Mouse (Mus musculus) subcutaneous adipose tissue, adult 2 months (tissue): Measurements from ENCODE around the gene Mpig6b. TPM values are rescaled to one million over a fixed set of nuclear protein-coding genes. Genes with fewer than 3 reads are reported as not detected.

ENCODE experiments used
- polyA plus RNA-seq: library from polyadenylated mRNA; depleted of rRNA; stranded (reverse); fragments of >200 nt; gene quantifications from 2 replicates; pipeline ENCODE4 v1.2.3, GENCODE M21; 2012; ENCODE audit warnings: low replicate concordance; rRNA removed

Mpig6b gene
- polyA plus RNA-seq = 0.09 and 0.21 TPM in 2 replicates

DNA sequence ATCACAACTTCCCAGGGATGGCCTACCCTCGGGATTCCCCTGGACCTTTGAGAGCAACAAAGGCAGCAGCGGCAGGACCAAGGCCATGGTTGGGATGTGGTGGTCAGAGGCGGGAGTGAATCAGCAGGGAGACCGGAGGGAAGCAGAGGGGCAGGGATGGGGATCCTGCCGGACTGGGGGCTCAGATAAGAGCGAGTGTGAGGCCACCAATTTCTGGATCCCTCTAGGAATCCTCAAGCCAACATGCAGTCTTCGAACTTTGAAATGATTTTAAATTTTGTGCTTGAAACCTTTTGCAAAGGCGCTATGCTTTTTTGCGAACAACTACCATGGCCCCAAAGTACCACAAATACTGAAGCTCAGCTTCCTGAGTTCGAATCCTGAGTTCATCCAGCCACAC, at the start of gene Mpig6b:
Gene Mpig6b, minus strand, starts transcription at position 101 of the 400 bp plus-strand sequence.

DNA sequence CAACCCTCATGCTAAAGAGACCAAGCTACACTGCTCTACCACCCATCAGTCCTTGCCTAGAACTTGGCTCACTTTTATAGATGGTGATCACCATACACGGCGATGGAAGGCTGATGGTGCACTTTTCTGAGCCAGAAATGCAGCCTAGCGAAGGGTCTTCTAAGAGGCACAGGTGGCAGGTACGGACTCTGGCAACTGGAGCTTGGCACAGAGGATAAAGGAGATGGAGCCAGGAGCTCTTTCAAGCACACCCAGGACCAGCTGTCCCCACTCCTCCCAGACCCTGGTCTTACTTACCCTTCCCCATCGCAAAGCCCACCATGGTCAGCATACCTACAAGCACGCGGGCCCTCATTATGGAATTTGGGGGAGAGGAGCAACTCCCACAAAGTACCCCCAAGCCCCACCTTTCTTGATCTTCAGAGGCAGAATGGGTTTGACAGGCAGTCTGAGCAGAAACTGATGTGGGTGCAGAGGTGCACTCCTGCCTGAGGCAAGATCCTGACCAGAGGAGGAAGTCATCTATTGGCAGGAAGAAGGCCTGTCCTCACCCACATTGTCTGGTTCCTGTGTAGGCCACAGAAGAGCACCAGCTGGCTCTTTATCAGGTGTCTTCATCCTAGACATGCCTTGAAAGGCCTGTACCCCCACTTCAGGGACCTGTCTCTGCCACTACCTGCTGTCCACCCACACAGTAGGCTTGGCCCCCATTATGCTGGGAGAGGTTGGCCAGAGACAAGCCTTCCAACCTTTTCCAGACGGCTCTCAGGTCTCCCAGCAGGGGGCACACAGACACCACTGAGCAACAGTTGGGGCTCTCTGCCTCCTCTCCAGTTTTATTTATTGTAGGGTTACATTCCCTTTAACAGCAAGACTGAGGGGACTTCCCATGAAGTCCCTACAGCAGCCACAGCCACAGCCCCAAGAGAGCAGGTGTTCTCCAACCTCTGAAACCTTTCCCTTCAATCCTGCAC, 49.3 kb upstream of the Mpig6b start, which contains the start of gene Ly6g5b:
Gene Ly6g5b, minus strand, starts transcription at position 383 of the 974 bp plus-strand sequence.

DNA sequence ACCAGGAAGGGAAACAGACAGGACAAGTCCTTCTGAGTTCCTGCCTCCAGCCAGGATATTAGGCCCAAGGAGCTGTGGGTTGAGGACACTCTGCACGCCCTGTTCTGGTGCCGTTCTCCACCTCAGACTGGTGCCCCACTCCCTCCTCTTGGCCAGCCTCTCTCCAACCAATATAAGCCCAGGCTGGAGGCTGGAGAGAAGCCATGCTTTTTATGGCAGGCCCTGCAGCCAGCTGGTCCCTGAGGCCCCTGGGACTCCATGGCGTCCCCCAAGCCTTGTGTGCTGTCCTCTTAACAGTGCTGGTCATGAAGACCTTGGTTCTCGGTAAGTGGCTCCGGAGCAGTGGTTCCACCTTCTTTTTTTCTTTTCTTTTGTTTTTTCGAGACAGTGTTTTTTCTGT, 42.1 kb upstream of the Mpig6b start, which contains the start of gene Ly6g5c:
Gene Ly6g5c, plus strand, starts transcription at position 183 of the 400 bp plus-strand sequence.

DNA sequence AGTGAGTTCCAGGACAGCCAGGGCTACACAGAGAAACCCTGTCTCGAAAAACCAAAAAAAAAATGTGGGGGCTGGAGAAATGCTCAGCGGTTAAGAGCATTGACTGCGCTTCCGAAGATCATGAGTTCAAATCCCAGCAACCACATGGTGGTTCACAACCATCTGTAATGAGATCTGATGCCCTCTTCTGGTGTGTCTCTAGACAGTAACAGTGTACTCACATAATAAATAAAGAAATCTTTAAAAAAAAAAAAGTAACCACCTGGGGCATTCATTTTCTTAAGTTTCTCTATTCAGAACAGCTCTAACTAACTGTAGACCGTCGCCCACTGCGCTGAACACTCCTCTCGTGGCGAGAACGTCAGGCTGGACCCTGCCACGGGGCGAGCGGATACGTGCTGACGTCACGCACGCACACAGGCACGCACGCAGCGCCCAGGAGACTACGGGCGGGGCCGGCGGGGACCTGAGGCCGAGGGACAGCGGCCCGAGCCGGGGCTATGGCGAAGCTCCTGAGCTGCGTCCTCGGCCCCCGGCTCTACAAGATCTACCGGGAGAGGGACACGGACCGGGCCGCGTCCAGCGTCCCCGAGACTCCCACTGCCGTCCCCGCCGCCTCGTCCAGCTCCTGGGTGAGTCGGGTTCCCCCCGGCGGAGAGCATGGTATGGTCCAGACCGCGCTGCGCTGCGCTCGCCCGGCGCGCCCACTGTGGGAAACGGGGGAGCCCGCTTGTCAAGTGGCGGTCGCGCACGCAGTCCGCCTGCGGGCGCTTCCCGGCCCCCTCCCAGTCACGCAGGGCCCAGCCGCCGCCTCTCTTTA, 23.1 kb upstream of the Mpig6b start, which contains the start of gene Abhd16a:
Gene Abhd16a, plus strand, starts transcription at position 439 of the 820 bp plus-strand sequence.

DNA sequence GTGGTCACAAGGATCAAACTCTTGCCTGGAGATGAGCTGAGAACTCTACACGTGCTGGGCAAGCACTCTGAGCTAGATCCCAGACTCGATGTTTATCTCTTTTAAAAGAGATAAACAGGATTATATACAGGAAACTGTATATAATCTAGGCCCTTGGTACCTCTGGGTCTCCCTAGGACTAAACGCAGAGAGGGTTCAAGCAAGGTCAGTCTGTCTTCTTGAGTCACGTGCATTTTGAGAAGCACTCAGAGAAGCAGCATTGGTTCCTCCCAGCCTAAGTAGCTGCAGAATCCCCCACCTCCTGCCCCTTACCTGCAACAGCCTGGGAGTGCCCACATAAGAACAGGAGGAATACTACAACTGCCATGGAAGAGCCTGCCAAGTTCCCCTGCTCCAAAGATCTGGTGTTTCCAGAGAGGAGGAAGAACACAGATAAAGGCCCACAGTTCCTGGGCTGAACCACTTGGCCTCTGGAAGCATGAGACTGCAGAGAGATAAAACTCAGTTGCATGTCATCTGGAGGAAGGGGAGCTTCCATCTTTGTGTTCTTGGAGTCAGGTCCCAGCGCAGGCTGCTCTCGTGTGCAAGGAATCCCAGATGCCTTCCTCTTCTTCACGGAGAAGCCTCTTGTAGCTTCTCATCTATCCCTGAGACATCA, 19.4 kb upstream of the Mpig6b start, which contains the start of gene Ly6g6f:
Gene Ly6g6f, minus strand, starts transcription at position 403 of the 658 bp plus-strand sequence.

DNA sequence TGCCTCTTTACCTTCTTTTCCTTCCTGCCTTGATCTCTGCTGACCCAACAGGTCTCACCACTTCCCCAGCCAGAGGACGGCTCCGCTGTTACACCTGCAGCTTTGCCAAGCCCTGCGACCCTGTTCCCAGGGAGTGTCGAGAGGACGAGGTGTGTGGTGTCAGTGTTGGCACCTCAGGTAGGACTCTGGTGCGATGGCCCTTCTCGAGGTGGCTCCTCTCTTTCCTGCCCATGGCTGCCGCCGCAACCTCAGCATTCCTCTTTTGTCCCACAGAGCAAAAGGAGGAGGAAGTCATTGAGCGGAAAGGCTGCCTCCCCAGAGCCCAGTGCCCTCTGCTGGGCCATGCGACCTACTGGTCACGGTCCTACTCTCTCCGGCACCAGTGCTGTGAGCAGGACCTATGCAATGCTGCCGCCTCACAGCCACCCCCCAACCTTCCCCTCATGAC, 11.8 kb upstream of the Mpig6b start, which contains the start of gene Ly6g6d:
Gene Ly6g6d, minus strand, starts transcription at position 280 of the 448 bp plus-strand sequence.

DNA sequence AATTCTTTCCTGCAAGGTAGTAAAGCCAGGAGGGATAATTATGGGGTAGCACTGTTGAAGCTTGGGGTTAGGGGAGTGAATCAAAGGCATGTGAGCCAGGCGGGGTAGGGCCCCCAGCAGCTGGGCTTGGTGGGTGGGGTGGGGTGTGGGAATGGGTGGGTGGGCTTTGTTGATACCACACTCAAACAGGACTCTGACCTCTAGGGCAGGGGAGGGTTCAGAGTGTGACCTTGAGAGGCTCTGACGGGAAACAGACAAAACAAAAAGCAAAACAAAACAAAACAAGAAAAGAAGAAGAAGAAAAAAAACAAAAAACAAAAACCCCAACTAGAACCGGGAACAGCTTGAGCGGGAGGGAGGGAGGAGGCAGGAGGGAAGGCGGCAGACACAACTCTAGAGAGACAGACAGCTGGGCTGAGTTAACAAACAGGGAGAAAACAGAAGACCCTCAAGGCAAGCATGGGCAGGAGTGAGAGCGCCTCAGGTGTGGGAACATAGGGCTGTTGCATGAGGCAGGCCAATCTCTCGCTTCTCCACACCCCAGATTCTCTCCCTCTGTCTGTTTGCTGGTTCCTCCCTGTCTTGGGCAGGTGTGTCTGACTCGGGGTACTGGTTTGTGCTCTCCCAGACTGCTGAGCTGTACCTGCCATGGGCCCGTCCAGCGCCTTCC, 10.7 kb upstream of the Mpig6b start, which contains the start of gene Ly6g6e:
Gene Ly6g6e, plus strand, starts transcription at position 396 of the 670 bp plus-strand sequence.

DNA sequence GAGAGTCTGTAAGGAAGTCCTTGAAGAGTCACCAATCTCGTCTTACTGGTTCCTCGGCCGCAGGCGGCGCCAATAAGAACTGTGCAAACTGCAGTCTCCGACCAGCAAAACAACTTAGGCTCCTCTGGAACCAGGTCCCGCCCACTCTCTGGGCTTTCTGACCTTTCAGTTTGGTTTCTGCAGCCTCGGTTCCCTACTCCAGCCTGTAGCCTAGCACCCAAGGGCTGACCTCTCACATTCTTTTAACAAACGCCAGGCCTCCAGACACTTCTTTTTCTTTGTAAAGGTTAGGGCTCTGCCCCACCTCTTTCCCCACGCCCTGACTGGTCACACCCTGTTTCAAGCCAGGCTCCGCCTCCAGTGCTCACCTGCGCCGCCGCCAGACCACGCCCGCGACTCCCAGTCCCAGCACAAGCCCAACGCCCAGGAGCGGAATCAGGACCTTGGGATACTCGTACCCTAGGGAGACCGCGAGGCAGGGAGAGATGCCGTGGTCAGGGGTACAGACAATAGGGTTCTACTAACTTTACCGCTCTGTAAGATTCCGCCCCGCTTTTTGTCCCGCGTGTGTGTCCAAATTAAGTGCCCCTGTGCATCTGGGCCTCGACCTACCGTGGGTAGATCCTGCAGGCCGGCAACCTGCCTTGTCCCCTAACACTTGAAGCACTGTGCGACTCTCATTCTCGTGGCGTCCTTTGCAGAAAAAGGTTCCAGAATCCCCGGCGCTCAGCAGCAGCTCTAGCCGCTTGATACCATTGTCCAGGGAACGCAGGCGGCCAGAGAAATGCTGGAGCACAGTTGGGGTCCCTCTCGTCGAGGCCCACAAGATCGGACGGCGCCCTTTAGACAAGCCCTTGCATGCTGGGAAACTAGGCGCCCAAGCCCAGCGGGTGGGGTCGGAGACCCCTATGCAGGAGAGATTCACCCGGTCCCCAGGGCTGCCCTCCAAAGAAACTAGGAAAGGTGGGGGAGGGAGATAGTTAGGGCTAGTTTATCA, 735 bp downstream of the Mpig6b start, which contains the start of gene Ly6g6c:
Gene Ly6g6c, plus strand, starts transcription at position 438 of the 997 bp plus-strand sequence.

DNA sequence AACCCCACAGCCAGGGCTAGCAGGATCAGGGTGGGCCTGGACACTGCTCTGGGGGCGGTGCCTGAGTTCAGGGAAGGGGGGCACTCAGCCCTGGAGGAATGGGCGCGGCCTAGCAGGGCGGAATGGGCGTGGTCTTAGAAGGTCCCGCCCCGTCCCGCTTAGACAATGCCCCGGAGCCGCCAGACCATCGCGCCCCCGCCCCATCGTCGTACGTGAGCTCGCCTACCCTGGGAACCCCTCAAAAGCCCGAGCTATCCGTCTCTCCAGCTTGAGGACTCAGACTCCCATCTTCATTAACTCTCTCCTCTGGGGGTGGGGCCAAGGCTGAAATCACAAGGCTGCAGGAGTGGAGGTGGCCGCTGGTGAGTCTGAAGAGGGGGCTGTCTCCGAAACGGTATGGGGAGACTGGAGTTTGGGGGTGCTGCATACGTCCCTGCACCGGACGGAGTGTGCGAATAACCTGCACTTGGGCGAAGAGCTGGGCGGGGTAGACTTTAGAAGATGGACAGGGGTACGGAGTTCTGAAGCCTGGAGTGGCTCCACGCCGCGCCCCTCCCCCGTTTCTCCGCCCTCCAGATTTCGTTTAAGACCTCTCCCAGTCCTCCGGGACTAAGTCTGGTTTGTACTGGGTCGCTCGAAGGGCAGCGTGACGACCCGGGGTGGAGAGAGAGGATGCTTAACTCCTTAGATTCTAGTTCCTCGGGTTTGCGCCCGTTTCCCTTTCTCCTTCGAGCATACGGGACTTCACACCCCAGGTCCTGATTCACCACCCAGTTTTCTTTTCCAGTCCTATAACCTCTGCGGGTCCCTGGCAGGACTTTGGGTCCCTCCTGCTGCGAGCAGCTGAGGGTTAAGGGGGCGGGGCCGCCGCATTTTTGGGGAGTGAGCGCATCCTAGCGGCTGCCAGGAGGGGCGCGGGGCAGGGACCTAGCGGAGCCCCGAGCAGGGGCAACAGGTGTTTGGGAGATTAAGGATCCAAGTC, 6.8 kb downstream of the Mpig6b start, which contains the start of gene Ddah2:
Gene Ddah2, plus strand, starts transcription at position 125 of the 982 bp plus-strand sequence.

DNA sequence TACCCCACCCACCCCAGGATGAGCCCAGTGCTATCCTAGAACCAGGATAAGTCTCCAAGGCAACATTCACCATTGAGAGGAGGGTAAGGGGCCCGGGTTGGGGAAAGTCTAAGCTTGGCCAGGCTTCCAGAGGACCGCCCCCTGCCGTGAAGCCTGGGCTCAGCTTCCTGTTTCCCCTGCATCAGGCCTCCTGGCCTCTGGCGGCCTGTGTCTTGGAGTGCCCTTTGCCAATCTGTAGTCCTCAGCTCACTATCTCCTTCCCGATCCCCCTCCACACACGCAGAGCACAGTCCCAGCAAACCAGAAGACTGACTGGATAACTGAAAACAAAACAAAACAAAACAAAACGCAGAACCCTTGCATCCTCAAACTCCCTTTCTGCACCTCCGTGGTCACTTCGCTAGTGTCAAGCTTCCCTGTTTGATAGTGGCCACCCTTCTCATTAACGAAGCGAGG, 16.4 kb downstream of the Mpig6b start, which contains the start of gene Clic1:
Gene Clic1, plus strand, starts transcription at position 406 of the 456 bp plus-strand sequence.

DNA sequence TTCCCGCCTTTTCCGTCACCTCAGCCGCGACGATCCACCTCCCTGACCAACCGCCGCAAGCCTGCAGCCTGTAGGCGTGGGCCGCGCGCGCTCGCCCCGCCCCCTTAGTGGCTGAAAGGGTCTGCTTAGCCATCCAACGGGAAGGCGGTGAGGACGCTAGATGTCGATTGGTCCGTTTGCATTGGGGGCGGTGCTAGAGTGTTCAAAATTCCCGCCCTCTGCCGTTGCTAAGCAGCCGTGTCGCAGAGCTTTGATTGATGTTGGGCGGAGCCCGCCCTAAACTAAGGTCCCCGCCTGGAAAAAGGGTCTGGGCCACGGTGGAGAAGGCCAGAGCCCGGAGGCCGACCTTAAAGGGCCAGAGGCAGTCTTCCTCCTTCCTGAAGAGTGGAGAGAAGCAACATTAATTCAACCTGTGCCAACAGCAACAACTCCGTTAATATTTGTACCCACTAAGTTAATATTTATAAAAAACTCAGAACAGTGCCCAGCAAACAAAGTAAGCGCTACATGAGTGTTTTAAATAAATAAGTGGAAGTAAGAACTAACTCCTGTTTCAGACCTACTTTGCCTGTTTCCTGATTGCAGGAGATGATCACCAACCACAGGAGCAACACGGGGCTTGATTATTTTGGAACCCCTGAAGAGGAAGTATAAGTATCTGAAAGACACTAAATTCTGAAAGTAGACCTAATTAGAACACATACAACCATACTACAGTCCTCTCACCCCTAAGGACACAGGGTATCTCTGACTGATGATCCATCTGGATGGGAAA, 19.1 kb downstream of the Mpig6b start, which contains the start of gene Msh5:
Gene Msh5, minus strand, starts transcription at position 65 of the 775 bp plus-strand sequence.

DNA sequence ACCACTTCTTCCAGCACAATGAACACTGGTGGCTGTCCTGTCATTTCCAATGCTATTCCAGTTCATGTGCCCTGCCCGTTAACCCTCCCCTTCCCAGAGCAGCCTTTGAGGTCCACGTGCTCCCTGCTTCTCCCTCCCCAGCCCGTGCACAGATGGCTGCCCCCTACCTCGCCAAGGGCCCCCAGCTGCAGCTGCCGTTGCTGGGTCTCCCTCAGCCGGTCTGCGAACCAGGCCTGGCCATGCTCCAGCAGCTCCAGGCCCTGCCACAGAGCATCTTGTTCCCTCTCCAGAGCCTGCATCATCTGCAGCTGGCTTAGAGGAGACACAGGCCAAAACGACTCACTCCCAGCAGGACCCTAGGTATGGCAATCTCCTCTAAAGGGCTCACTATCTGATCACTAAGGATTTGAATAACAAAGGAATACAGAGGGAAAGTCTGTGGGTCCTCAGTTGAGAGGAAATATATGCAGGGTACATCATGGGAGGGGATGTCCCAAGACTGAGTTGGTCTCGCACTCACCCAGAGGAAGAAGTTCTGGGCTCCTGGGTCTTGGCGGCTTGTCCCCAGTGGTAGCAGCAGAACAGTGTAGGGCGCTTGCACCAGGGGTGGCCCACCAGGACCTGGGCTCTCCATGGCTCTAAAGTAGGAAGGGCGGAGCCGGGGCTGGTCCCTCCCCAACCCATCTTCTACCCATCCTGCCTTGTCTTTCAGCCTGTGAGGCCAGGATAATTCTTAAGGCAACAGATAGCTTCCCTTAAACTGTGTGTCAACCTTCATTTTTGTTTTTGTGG, 38.5 kb downstream of the Mpig6b start, which contains the start of gene Sapcd1:
Gene Sapcd1, minus strand, starts transcription at position 740 of the 792 bp plus-strand sequence.

DNA sequence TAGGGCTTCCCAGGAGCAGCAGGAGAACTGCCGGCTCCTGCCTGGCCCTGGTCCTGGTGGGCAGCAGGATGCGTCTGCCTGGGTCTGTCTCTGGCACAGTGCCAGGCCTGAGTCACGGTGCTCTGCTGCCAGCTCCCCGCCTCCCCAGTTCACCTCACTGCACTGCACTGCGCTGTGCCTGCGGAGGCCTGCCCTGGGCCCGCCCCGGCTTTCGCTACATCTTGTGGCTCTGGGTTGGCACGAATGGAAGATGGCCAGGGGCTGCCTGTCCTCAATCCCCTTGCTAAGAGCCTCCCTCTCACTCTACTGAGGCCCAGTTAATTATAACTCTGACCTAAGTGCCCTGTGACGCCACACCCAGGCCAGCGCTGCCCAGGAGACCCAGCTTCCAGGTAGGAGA, 49.6 kb downstream of the Mpig6b start, which contains the start of gene Vwa7:
Gene Vwa7, plus strand, starts transcription at position 204 of the 400 bp plus-strand sequence.

